Mouse (Mus musculus) liver, adult 2 months (tissue): ENCODE data around the gene Rcl1.

ENCODE experiments used
- CTCF ChIP-seq: fragments of 200-500 bp; IDR thresholded peaks from 2 replicates; pipeline ENCODE4 v1.5.1; 2011; ENCODE audit warnings: low read depth, low read length, control low read depth
- POLR2A ChIP-seq: fragments of 200-500 bp; IDR thresholded peaks from 2 replicates; pipeline ENCODE4 v1.6.1; 2011; ENCODE audit warnings: low read length, control low read depth; ENCODE audit not compliant: insufficient read depth; ENCODE audit errors: extremely low read depth

DNA sequence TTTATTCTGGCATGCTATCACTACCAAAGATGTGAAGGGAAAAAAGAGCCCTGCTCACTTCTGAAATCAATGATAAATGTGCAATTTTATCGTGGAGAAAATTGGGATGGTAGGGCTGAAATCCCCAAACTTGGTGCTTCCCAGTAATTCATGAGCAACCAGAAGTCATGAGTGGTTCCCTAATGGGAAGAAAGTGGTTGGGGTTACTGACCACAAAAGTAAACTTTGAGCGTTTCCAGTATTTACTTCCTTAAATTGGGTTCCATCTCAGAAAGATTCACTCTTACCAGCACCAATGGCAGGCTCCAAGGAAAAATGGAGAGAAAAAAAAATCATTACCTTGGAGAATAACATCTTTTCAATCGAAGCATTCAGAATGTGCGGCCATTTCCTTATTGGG, 79.2 kb downstream of the Rcl1 start:
- TF ChIP-seq CTCF (no peak), POLR2A (no peak)
